ENCODE assay signal across 8 mouse cellular contexts in the genomic region with DNA sequence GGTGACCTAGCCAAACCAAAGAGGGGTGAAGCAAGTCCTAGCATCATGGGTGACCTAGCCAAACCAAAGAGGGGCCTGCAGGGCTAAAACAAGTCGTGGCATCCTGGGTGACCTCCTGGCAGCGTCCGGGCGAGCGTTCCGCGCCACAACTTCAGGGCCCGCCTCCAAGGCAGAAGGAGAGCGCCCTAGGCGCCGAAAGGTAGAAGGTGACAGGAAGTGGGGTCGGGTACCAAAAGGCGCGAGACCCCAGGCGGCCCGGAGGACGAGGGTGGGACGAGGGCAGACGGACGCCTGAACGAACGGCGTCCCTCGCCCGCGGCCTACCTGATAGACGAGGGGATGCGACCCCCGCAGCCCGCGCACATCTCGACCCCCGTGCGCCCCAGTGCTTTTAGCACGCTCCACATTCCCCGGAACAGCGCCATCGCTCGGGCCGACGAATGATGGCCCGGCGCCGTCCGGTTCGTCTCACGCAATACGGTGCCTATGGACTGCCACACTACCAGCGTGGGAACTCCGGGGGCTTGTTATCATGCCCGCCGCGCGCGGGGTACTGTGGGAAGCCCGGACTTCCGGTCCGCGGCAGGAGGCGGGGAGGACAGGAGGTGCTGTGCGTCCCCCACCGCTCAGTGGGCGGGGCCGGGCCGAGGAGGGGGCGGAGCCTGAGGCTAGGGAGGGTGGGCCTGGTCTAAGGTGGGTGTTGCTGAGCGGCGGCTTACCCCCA. TPM values are rescaled to one million over a fixed set of nuclear protein-coding genes. Genes with fewer than 3 reads are reported as not detected.
DNase-seq lines count a peak whose midpoint lies in the region; ATAC-seq and TF ChIP-seq lines count a peak whose summit lies in the region.

No protein-coding gene starts in this region.

- no peaks in the 10 kb centered on the region for H3K9me3 ChIP-seq in G1E (replicated peaks)
- H3K9me3 ChIP-seq in forebrain, postnatal 0 days (ENCODE audit: low read length), result no peaks in the 10 kb centered on the region
- H3K9me3 ChIP-seq in lung, embryonic 16.5 days (ENCODE audit: control insufficient read depth, low read length), result no peaks in the 10 kb centered on the region

- peaks cover 27% of the 10 kb centered on the region for H3K4me1 ChIP-seq in G1E (ENCODE audit: insufficient read depth, low read depth, low read length)
- peaks cover 5% of the 10 kb centered on the region; the same call in 1 of the 2 replicates for H3K4me1 ChIP-seq in forebrain, postnatal 0 days (ENCODE audit: insufficient read depth)
- H3K4me1 ChIP-seq in lung, embryonic 16.5 days (replicated peaks; ENCODE audit: control insufficient read depth, insufficient read depth, low read length), result peaks cover 7% of the 10 kb centered on the region

- peak overlapping the region; percentile 88 for H3K9ac ChIP-seq in forebrain, postnatal 0 days
- peak overlapping the region; percentile 89 for H3K9ac ChIP-seq in lung, embryonic 16.5 days (ENCODE audit: low read length)

- DNase-seq in G1E (ENCODE audit: low spot score), result peak; percentile 89
- peak; percentile 96 to 97 for DNase-seq in cerebellum, adult 18-20 months
- peak; percentile 94 for DNase-seq in forebrain, postnatal 0 days
- peak; percentile 72 for DNase-seq in layer of hippocampus, adult 9-10 months (ENCODE audit: low spot score)
- peak; percentile 79 for DNase-seq in ovary, postnatal 10 days (ENCODE audit: low spot score)
- peak; percentile 99 for DNase-seq in thymus, postnatal 10 days (ENCODE audit: low spot score in 2 of 2)

- peaks cover 32% of the 10 kb centered on the region for H3K36me3 ChIP-seq in G1E (replicated peaks)
- peaks cover 24% of the 10 kb centered on the region for H3K36me3 ChIP-seq in forebrain, postnatal 0 days (ENCODE audit: insufficient read depth)
- peaks cover 19% of the 10 kb centered on the region for H3K36me3 ChIP-seq in lung, embryonic 16.5 days (ENCODE audit: control insufficient read depth, insufficient read depth, low read length)

- peak overlapping the region; percentile 96 for H3K4me2 ChIP-seq in forebrain, postnatal 0 days (ENCODE audit: low read depth)
- peak overlapping the region; percentile 51 for H3K4me2 ChIP-seq in lung, embryonic 16.5 days (ENCODE audit: low read depth, low read length)

- ATAC-seq in G1E (ENCODE audit: extremely low read depth, insufficient number of reproducible peaks, low FRiP score, poor library complexity, severe bottlenecking), result peak; percentile 91
- ATAC-seq in forebrain, postnatal 0 days, result peak; percentile 99
- peak; percentile 95 for ATAC-seq in hematopoietic stem cell, adult 5-6 weeks (replicated peaks in 1 of 2; ENCODE audit: insufficient read depth in 1 of 2, low FRiP score in 2 of 2, low TSS enrichment in 1 of 2, low read depth in 1 of 2, poor library complexity in 2 of 2, severe bottlenecking in 2 of 2)
- peak; percentile 99 for ATAC-seq in lung, embryonic 16.5 days (ENCODE audit: low read depth)

- WGBS in forebrain, postnatal 0 days, result under 1% methylated on average over 67 of the region's 68 CpGs
- under 1% methylated on average over 66 of the region's 68 CpGs for WGBS in lung, embryonic 16.5 days

- H3K27ac ChIP-seq in forebrain, postnatal 0 days (ENCODE audit: low read depth, low read length), result peak overlapping the region; percentile 77
- H3K27ac ChIP-seq in lung, embryonic 16.5 days (ENCODE audit: low read length), result peak overlapping the region; percentile 64; the same call in 1 of the 2 replicates

- peak overlapping the region; percentile 100 for H3K4me3 ChIP-seq in G1E (ENCODE audit: low read depth, low read length)
- peak overlapping the region; percentile 78 for H3K4me3 ChIP-seq in forebrain, postnatal 0 days (ENCODE audit: low read depth, low read length)
- peak overlapping the region; percentile 81 for H3K4me3 ChIP-seq in lung, embryonic 16.5 days (ENCODE audit: low read length)

- no peak for TF ChIP-seq CTCF in G1E (IDR thresholded peaks at IDR 0.05; ENCODE audit: low read depth, low read length)
- peak; percentile 49 for TF ChIP-seq CTCF in forebrain, postnatal 0 days (IDR thresholded peaks at IDR 0.05; ENCODE audit: low read depth)

- peaks cover 20% of the 10 kb centered on the region for H3K27me3 ChIP-seq in G1E (ENCODE audit: insufficient read depth, low read length)
- H3K27me3 ChIP-seq in forebrain, postnatal 0 days (ENCODE audit: insufficient read depth, low read length), result no peaks in the 10 kb centered on the region
- no peaks in the 10 kb centered on the region for H3K27me3 ChIP-seq in lung, embryonic 16.5 days (ENCODE audit: control insufficient read depth, insufficient read depth, low read depth, low read length)

RNA-seq across cellular contexts. Expression of a gene that starts 0.4 kb away (rescaled TPM):
- total RNA-seq in G1E (2014; fragmentation: Nextera tagmentation), result 26.2 and 30.1 TPM in 2 replicates
- total RNA-seq in G1E (2017), result 98.2 and 119 TPM in 2 replicates
- 9.8 and 12.9 TPM in 2 replicates for polyA plus RNA-seq in G1E (2012)
- total RNA-seq in forebrain, postnatal 0 days (2014; rRNA removed), result 25.1 and 50.9 TPM in 2 replicates
- 46.9 and 47.7 TPM in 2 replicates for polyA plus RNA-seq in forebrain, postnatal 0 days (2015; fragmentation: Nextera tagmentation; extraction: Ambion mirVana)
- total RNA-seq in hematopoietic stem cell, adult 5-6 weeks (2017), result 146 and 177 TPM in 2 replicates
- 61.3 and 65.1 TPM in 2 replicates for polyA plus RNA-seq in lung, embryonic 16.5 days (2015; fragmentation: Nextera tagmentation; extraction: Ambion mirVana)

RNA-seq across cellular contexts. Expression of a gene that starts 47.4 kb away (rescaled TPM):
- not detected in 2 replicates for total RNA-seq in G1E (2014; fragmentation: Nextera tagmentation)
- 0.11 and 0.17 TPM in 2 replicates for total RNA-seq in G1E (2017)
- polyA plus RNA-seq in G1E (2012), result not detected in 2 replicates
- 80.7 and 82.6 TPM in 2 replicates for total RNA-seq in forebrain, postnatal 0 days (2014; rRNA removed)
- polyA plus RNA-seq in forebrain, postnatal 0 days (2015; fragmentation: Nextera tagmentation; extraction: Ambion mirVana), result 227 and 232 TPM in 2 replicates
- total RNA-seq in hematopoietic stem cell, adult 5-6 weeks (2017), result 7.8 and 14.8 TPM in 2 replicates
- 44.0 and 55.5 TPM in 2 replicates for polyA plus RNA-seq in lung, embryonic 16.5 days (2015; fragmentation: Nextera tagmentation; extraction: Ambion mirVana)

Comparison
In these comparisons a context has a peak if more than half of its experiments do, and no peak if none do; other contexts are left out.
1. Peak in every context shown above with its lines: DNase-seq, ATAC-seq, H3K4me3 ChIP-seq and H3K27ac ChIP-seq.